Mouse (Mus musculus) CH12.LX (cell line): Measurements from ENCODE around the gene Commd1. TPM values are rescaled to one million over a fixed set of nuclear protein-coding genes. Genes with fewer than 3 reads are reported as not detected.
A peak's percentile ranks its signal among the peaks of the same experiment; 100 is the strongest.

Experiments
- DNase-seq: peaks from one replicate; pipeline ENCODE4 v3.0.0-alpha.2; 2013; ENCODE audit errors: extremely low read depth
- H3K27ac ChIP-seq: 2 replicates; pipeline ENCODE4 v1.5.1; 2012; ENCODE audit warnings: low read depth, mild to moderate bottlenecking, control low read depth, moderate library complexity; ENCODE audit not compliant: insufficient read depth
- H3K27me3 ChIP-seq: replicated peaks from 2 replicates; pipeline ENCODE3; 2012; ENCODE audit warnings: inconsistent platforms
- H3K36me3 ChIP-seq, 2 experiments: replicated peaks in 1 of 2; 2 replicates each; pipeline versions ENCODE3 to v1.6.1; 2012; ENCODE audit warnings: inconsistent platforms in 1 of 2, low read length in 1 of 2, mild to moderate bottlenecking in 1 of 2, mixed read lengths in 1 of 2, moderate library complexity in 1 of 2; ENCODE audit not compliant: control insufficient read depth in 1 of 2, insufficient read depth in 1 of 2
- H3K4me1 ChIP-seq, 2 experiments: 2 replicates each; pipeline ENCODE4 v1.6.1; 2012; ENCODE audit warnings: inconsistent platforms in 1 of 2, moderate library complexity in 1 of 2; ENCODE audit not compliant: insufficient read depth in 2 of 2, control insufficient read depth in 1 of 2
- H3K4me2 ChIP-seq: 2 replicates; pipeline ENCODE4 v1.6.1; 2012; ENCODE audit warnings: low read depth, mild to moderate bottlenecking, control low read depth; ENCODE audit not compliant: poor library complexity, insufficient read depth, severe bottlenecking
- H3K4me3 ChIP-seq, 3 experiments: fragments of 150-350 bp in 1 of 3; sonication (generic) in 1 of 3; replicated peaks in 1 of 3; 2 replicates each; pipeline versions ENCODE3 to v1.5.1; 2011 to 2012; ENCODE audit warnings: low read depth in 2 of 3, low read length in 2 of 3, mild to moderate bottlenecking in 2 of 3, moderate library complexity in 2 of 3, control low read depth in 1 of 3, improper control_type of control experiment in 1 of 3, inconsistent platforms in 1 of 3, mixed read lengths in 1 of 3; ENCODE audit not compliant: poor library complexity in 1 of 3
- H3K79me2 ChIP-seq: replicated peaks from 2 replicates; pipeline ENCODE4 v1.6.1; 2012; ENCODE audit warnings: mild to moderate bottlenecking, moderate library complexity; ENCODE audit not compliant: control insufficient read depth, poor library complexity, insufficient read depth, severe bottlenecking; ENCODE audit errors: extremely low read depth
- H3K9ac ChIP-seq: 2 replicates; pipeline ENCODE4 v1.6.1; 2012; ENCODE audit warnings: low read depth, mild to moderate bottlenecking, control low read depth, moderate library complexity; ENCODE audit not compliant: insufficient read depth
- H3K9me3 ChIP-seq: replicated peaks from 2 replicates; pipeline ENCODE3; 2012; ENCODE audit warnings: low read length, inconsistent platforms, mixed read lengths
- CHD2 ChIP-seq: IDR thresholded peaks from 2 replicates; pipeline ENCODE4 v1.6.1; 2011; ENCODE audit warnings: low read length, improper control_type of control experiment
- CTCF ChIP-seq, 2 experiments: IDR thresholded peaks in 1 of 2; conservative IDR thresholded peaks in 1 of 2; 2 replicates each; pipeline ENCODE4 v1.5.1; 2011 to 2012; ENCODE audit warnings: low read depth in 2 of 2, low read length in 2 of 2, improper control_type of control experiment in 1 of 2, inconsistent platforms in 1 of 2, mild to moderate bottlenecking in 1 of 2, moderate library complexity in 1 of 2
- E2F4 ChIP-seq: IDR thresholded peaks from 2 replicates; pipeline ENCODE4 v1.6.1; 2011; ENCODE audit warnings: low read depth, low read length, improper control_type of control experiment; ENCODE audit not compliant: insufficient replicate concordance
- HCFC1 ChIP-seq: IDR thresholded peaks from 2 replicates; pipeline ENCODE4 v1.6.1; 2012; ENCODE audit warnings: low read depth, mild to moderate bottlenecking, inconsistent platforms, low read length, improper control_type of control experiment
- IRF4 ChIP-seq: IDR thresholded peaks from 2 replicates; pipeline ENCODE4 v1.6.1; 2014; ENCODE audit warnings: low read depth, mild to moderate bottlenecking, inconsistent platforms, low read length, improper control_type of control experiment
- JUND ChIP-seq: conservative IDR thresholded peaks from 2 replicates; pipeline ENCODE4 v1.6.1; 2011; ENCODE audit warnings: low read depth, low read length, improper control_type of control experiment
- MAFK ChIP-seq: IDR thresholded peaks from 2 replicates; pipeline ENCODE4 v1.6.1; 2011; ENCODE audit warnings: low read length, improper control_type of control experiment; ENCODE audit not compliant: insufficient replicate concordance
- MAX ChIP-seq: IDR thresholded peaks from 2 replicates; pipeline ENCODE4 v1.6.1; 2011; ENCODE audit warnings: low read length, improper control_type of control experiment
- MAZ ChIP-seq: IDR thresholded peaks from 2 replicates; pipeline ENCODE4 v1.6.1; 2012; ENCODE audit warnings: low read depth, mild to moderate bottlenecking, inconsistent platforms, low read length, improper control_type of control experiment, moderate library complexity
- MEF2A ChIP-seq: IDR thresholded peaks from 2 replicates; pipeline ENCODE4 v1.6.1; 2014; ENCODE audit warnings: low read depth, mild to moderate bottlenecking, inconsistent platforms, low read length, improper control_type of control experiment, borderline replicate concordance
- MXI1 ChIP-seq: IDR thresholded peaks from 2 replicates; pipeline ENCODE4 v1.6.1; 2011; ENCODE audit warnings: mild to moderate bottlenecking, low read depth, low read length, improper control_type of control experiment
- RAD21 ChIP-seq: IDR thresholded peaks from 2 replicates; pipeline ENCODE4 v1.6.1; 2011; ENCODE audit warnings: low read depth, mild to moderate bottlenecking, low read length, improper control_type of control experiment, moderate library complexity
- RCOR1 ChIP-seq: conservative IDR thresholded peaks from 2 replicates; pipeline ENCODE4 v1.6.1; 2012; ENCODE audit warnings: low read depth, mild to moderate bottlenecking, inconsistent platforms, low read length, improper control_type of control experiment
- TBP ChIP-seq: conservative IDR thresholded peaks from 2 replicates; pipeline ENCODE4 v1.6.1; 2011; ENCODE audit warnings: low read depth, low read length, improper control_type of control experiment
- TCF12 ChIP-seq: IDR thresholded peaks from 2 replicates; pipeline ENCODE4 v1.6.1; 2014; ENCODE audit warnings: low read depth, mild to moderate bottlenecking, inconsistent platforms, low read length, improper control_type of control experiment
- USF1 ChIP-seq: IDR thresholded peaks from 2 replicates; pipeline ENCODE4 v1.6.1; 2014; ENCODE audit warnings: low read depth, mild to moderate bottlenecking, inconsistent platforms, low read length, improper control_type of control experiment
- USF2 ChIP-seq: conservative IDR thresholded peaks from 2 replicates; pipeline ENCODE4 v1.6.1; 2011; ENCODE audit warnings: low read depth, low read length, improper control_type of control experiment
- ZC3H11A ChIP-seq: IDR thresholded peaks from 2 replicates; pipeline ENCODE4 v1.6.1; 2012; ENCODE audit warnings: low read depth, mild to moderate bottlenecking, inconsistent platforms, low read length, improper control_type of control experiment
- dilution Hi-C: fragments of 300-500 bp; cut with MboI; formaldehyde crosslinking; loops from 2 replicates; pipeline ENCODE4 v1.14.3; 2020; ENCODE audit warnings: low sequenced_read_pairs; ENCODE audit not compliant: extremely low pct_unique_long_range_greater_than_20kb, extremely low pct_ligation_motif_present
- in situ Hi-C: fragments of 300-500 bp; cut with MboI; formaldehyde crosslinking; loops from 3 replicates; pipeline ENCODE4 v1.14.3; 2019; ENCODE audit warnings: low sequenced_read_pairs, low pct_ligation_motif_present, low pct_unique_long_range_greater_than_20kb, mixed read lengths
- polyA plus RNA-seq: library from polyadenylated mRNA; unstranded; fragments of >175 nt; gene quantifications from 2 replicates; pipeline ENCODE4 v1.2.1, GENCODE M21; 2012; ENCODE audit warnings: low read depth; ENCODE audit not compliant: insufficient read length
- total RNA-seq, 2 experiments: library from RNA; depleted of rRNA; stranded (reverse); fragments of 300-350 nt in 1 of 2; fragments of >200 nt in 1 of 2; gene quantifications; 2 replicates each; pipeline ENCODE4 v1.2.3; 2012 to 2014

Gene Commd1
- total and polyA plus RNA-seq, 3 experiments: 109 to 163 (median 113) TPM

DNA sequence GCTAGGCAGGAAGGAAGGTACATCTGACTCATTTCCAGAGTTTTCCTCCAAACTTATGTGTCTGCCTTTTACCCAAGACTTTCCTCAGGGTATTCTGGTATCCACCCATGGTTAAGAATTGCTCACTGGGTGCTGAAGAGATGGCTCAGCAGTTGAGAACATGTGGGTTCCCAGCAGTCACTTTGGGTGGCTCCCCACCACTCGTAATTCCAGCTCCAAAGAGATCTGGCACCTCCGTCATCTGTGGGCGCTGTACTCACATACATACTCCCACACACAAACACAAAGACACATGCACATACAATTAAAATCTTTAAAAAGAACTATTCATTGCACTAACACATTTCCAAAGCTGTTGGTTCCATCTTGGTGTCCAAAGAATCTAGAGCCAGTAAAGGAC lies 93.0 kb downstream of the Commd1 start:
- H3K4me3 ChIP-seq: no peak overlapping the region
- no peak overlapping the region for H3K9ac ChIP-seq
- 0 out of 2 replicates have a peak, but pooled peaks have one; percentile 30 for TF ChIP-seq JUND
- TF ChIP-seq MXI1: no peak
- TF ChIP-seq CTCF (conservative IDR thresholded peaks at IDR 0.05 in 1 of 2, IDR thresholded peaks at IDR 0.05 in 1 of 2; ENCODE audit: low read depth in 2 of 2, low read length in 2 of 2): no peak
- H3K27me3 ChIP-seq: peaks cover 28% of the 10 kb centered on the region
- dilution Hi-C loops (no loop called here), in situ Hi-C loops (no loop called here)
- no peaks in the 10 kb centered on the region for H3K36me3 ChIP-seq
- H3K79me2 ChIP-seq: no peaks in the 10 kb centered on the region
- peaks cover 17 to 56% of the 10 kb centered on the region in 2 experiments for H3K4me1 ChIP-seq
- no peak overlapping the region for H3K4me2 ChIP-seq
- H3K9me3 ChIP-seq: no peaks in the 10 kb centered on the region
- no peak overlapping the region for H3K27ac ChIP-seq
- no peak for DNase-seq

DNA sequence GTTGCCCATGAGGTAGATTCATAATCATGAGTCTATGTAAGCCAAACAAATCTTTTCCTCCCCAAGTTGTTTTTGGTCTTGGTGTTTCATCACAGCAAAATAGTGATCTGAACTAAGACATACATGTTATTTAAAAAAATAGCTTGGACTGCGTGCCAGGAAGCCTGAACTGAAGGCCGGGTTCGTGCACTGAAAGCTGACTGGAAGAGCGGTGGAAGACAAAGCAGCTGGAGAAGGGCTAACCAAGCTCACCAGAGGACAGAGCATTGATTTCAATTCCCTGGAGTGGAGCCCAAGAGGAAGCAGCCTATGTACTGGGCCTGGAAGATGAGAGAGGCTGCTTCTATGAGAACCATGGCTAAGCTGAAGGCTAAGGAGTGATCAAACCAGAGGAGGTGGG lies 95.2 kb downstream of the Commd1 start:
- TF ChIP-seq CHD2 (no peak), USF1 (no peak), RAD21 (no peak), RCOR1 (no peak)
- Histone ChIP-seq H3K4me1 (peaks cover 17 to 51% of the 10 kb centered on the region in 2 experiments), H3K27me3 (peaks cover 13% of the 10 kb centered on the region), H3K9ac (no peak overlapping the region), H3K27ac (no peak overlapping the region), H3K4me2 (no peak overlapping the region), H3K36me3 (no peaks in the 10 kb centered on the region), H3K4me3 (no peak overlapping the region), H3K9me3 (no peaks in the 10 kb centered on the region), H3K79me2 (no peaks in the 10 kb centered on the region)
- in situ Hi-C loops: no loop called here
- no peak for DNase-seq
- dilution Hi-C loops: no loop called here

- in situ Hi-C loops (no loop called here), dilution Hi-C loops (no loop called here)
- Histone ChIP-seq H3K27me3 (peaks cover 10% of the 10 kb centered on the region), H3K36me3 (no peaks in the 10 kb centered on the region), H3K79me2 (no peaks in the 10 kb centered on the region), H3K4me3 (no peak overlapping the region), H3K9me3 (no peaks in the 10 kb centered on the region), H3K4me1 (peaks cover 6 to 51% of the 10 kb centered on the region in 2 experiments; a peak in 2 of 4 replicates), H3K9ac (no peak overlapping the region), H3K4me2 (no peak overlapping the region), H3K27ac (no peak overlapping the region)
- TF ChIP-seq TBP (no peak), USF1 (no peak), MAZ (no peak), E2F4 (no peak), ZC3H11A (no peak), MAX (no peak), HCFC1 (no peak), JUND (no peak), TCF12 (no peak), IRF4 (no peak), RCOR1 (no peak), RAD21 (no peak), MEF2A (no peak), MXI1 (no peak), USF2 (no peak), MAFK (no peak), CTCF (conservative IDR thresholded peaks at IDR 0.05 in 1 of 2, IDR thresholded peaks at IDR 0.05 in 1 of 2; ENCODE audit: low read depth in 2 of 2, low read length in 2 of 2) (no peak)
- no peak for DNase-seq
Measured at GRCm38 (mm10) chr11:22885350-22885749, 96.8 kb downstream of the Commd1 start.
